Mouse (Mus musculus): ENCODE measurements around the gene Nmrk1. TPM values are rescaled to one million over a fixed set of nuclear protein-coding genes. Genes with fewer than 3 reads are reported as not detected.
A peak's percentile ranks its signal among the peaks of the same experiment; 100 is the strongest.
"Not testable (repeated sequence)": the region's sequence is repeated elsewhere in the genome, so short reads cannot be mapped to it uniquely, and the experiment has no call there.

Gene Nmrk1
- polyA plus RNA-seq (2012; ENCODE audit: insufficient read depth, low replicate concordance): 0.96 and 1.5 TPM in 2 replicates

GRCm38 (mm10) chr19:18631644-18632219 lies at the start of gene Nmrk1, which contains the start of gene Ostf1:
Gene Nmrk1 (plus strand): TSS chr19:18631950.
Gene Ostf1 (minus strand): TSS chr19:18631823.
- peak within 1 kb of the TSS; percentile 99 for H3K4me3 ChIP-seq (replicated peaks)
- H3K27me3 ChIP-seq (replicated peaks): no peaks in the 10 kb centered on the region
- TF ChIP-seq GATA1 (IDR thresholded peaks at IDR 0.05; ENCODE audit: borderline replicate concordance, low read length): no peak
- peaks cover 8% of the 10 kb centered on the region for H3K36me3 ChIP-seq (replicated peaks; ENCODE audit: low read length)
- peaks cover 4% of the 10 kb centered on the region; the same call in 1 of the 2 replicates for H3K9me3 ChIP-seq
- H3K4me1 ChIP-seq: peaks cover 39% of the 10 kb centered on the region

DNA sequence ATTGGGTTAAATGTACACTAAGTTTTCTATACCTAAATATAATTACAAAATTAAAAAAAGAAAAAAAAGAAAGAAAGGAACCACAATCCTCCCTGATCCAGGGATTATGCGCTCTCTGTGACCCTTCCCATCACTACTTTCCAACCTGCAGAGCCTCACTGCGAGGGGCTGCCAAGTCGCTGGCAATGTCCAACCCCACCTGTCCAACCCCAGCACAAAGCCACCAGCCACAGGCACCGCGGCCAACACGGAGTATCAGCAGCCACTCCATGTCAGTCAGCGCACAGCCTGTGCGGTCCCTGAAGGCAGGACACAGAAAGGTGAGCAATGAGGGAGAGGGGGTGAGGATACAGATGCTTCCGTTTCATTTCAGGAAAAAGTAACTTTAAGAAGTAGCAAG lies 49.5 kb upstream of the Nmrk1 start:
- H3K9me3 ChIP-seq: no peaks in the 10 kb centered on the region
- no peaks in the 10 kb centered on the region for H3K27me3 ChIP-seq (replicated peaks)
- H3K36me3 ChIP-seq (replicated peaks; ENCODE audit: low read length): peaks cover 82% of the 10 kb centered on the region
- H3K4me1 ChIP-seq: peaks cover 49% of the 10 kb centered on the region
- TF ChIP-seq GATA1 (IDR thresholded peaks at IDR 0.05; ENCODE audit: borderline replicate concordance, low read length) (no peak), FLI1 (IDR thresholded peaks at IDR 0.05; ENCODE audit: low read length) (no peak)
- H3K4me3 ChIP-seq (replicated peaks): no peak overlapping the region

DNA sequence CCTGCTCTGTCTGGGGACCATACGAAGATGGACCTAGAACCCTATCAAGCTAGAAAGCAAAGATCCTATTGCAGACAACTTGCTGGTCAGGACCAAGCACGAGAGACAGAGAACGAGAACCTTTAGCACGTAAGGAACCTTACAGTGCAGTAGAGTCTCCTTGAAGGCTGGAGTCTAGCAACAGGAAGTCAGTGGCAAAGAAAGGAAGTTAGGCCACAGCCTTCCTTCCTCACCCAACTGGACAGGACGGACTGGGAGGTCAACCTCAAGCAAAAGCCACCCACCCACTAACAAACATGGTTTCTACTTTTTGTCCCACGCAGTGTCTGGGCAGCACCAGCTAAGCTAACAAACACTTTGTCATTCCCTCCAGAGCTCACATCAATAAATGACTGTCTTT lies 48.9 kb upstream of the Nmrk1 start:
- Histone ChIP-seq H3K27me3 (replicated peaks) (no peaks in the 10 kb centered on the region), H3K4me3 (replicated peaks) (no peak overlapping the region), H3K4me1 (peaks cover 43% of the 10 kb centered on the region), H3K36me3 (replicated peaks; ENCODE audit: low read length) (peaks cover 88% of the 10 kb centered on the region), H3K9me3 (no peaks in the 10 kb centered on the region)
- TF ChIP-seq GATA1 (IDR thresholded peaks at IDR 0.05; ENCODE audit: borderline replicate concordance, low read length): no peak
- TF ChIP-seq FLI1 (IDR thresholded peaks at IDR 0.05; ENCODE audit: low read length): no peak

- peak overlapping the region; percentile 6 for H3K4me3 ChIP-seq (replicated peaks)
- H3K36me3 ChIP-seq (replicated peaks; ENCODE audit: low read length): peaks cover 88% of the 10 kb centered on the region
- TF ChIP-seq GATA1 (IDR thresholded peaks at IDR 0.05; ENCODE audit: borderline replicate concordance, low read length): no peak
- no peak for TF ChIP-seq FLI1 (IDR thresholded peaks at IDR 0.05; ENCODE audit: low read length)
- peaks cover 35% of the 10 kb centered on the region for H3K4me1 ChIP-seq
- no peaks in the 10 kb centered on the region for H3K9me3 ChIP-seq
- H3K27me3 ChIP-seq (replicated peaks): no peaks in the 10 kb centered on the region
Measured at GRCm38 (mm10) chr19:18583706-18584105, 48.0 kb upstream of the Nmrk1 start.

DNA sequence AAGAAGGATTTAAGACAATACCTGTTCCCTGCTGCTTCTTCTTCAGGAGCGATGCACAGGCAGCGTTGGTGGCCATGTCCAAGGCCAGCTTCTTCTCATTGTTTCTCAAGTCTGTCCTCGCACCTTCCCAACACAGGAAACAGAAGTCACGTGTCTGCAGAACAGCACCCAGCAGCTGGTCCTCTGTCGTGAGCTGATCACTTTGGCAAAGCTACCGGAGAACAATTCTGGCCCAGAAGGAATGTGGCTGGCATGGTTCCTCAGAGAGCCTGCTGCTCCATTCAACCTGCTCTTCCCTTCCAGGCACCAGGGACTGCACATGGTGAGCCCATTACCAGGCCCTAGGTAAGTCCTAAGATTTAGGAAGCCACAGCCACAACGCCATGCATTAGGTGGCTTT lies 47.1 kb upstream of the Nmrk1 start:
- Histone ChIP-seq H3K4me3 (replicated peaks) (no peak overlapping the region), H3K27me3 (replicated peaks) (no peaks in the 10 kb centered on the region), H3K9me3 (no peaks in the 10 kb centered on the region), H3K4me1 (peaks cover 33% of the 10 kb centered on the region), H3K36me3 (replicated peaks; ENCODE audit: low read length) (peaks cover 91% of the 10 kb centered on the region)
- TF ChIP-seq GATA1 (IDR thresholded peaks at IDR 0.05; ENCODE audit: borderline replicate concordance, low read length) (no peak), FLI1 (IDR thresholded peaks at IDR 0.05; ENCODE audit: low read length) (no peak)

- Histone ChIP-seq H3K27me3 (replicated peaks) (no peaks in the 10 kb centered on the region), H3K4me3 (replicated peaks) (no peak overlapping the region), H3K9me3 (no peaks in the 10 kb centered on the region), H3K36me3 (replicated peaks; ENCODE audit: low read length) (peaks cover 98% of the 10 kb centered on the region), H3K4me1 (peaks cover 45% of the 10 kb centered on the region)
- no peak for TF ChIP-seq GATA1 (IDR thresholded peaks at IDR 0.05; ENCODE audit: borderline replicate concordance, low read length)
- TF ChIP-seq FLI1 (IDR thresholded peaks at IDR 0.05; ENCODE audit: low read length): no peak
Measured at GRCm38 (mm10) chr19:18587118-18587517, 44.6 kb upstream of the Nmrk1 start.

DNA sequence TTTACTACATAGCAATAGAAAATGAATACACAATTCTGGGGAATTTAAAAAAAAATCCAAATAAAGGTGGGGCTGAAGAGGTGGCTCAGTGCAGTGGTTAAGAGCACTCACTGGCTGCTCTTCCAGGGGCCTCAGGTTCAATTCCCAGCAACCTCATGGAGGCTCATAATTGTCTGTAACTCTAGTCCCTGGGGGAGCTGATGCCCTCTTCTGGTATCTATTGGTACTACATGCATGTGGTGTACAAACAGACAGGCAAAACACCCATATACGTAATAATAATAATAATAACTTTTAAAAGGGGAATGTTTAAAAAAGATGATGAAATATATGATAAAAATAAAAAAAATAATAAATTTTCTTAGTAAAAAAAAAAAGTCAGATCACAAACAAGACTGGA lies 43.5 kb upstream of the Nmrk1 start:
- H3K36me3 ChIP-seq (replicated peaks; ENCODE audit: low read length): peaks cover 98% of the 10 kb centered on the region
- H3K27me3 ChIP-seq (replicated peaks): no peaks in the 10 kb centered on the region
- TF ChIP-seq FLI1 (IDR thresholded peaks at IDR 0.05; ENCODE audit: low read length) (no peak), GATA1 (IDR thresholded peaks at IDR 0.05; ENCODE audit: borderline replicate concordance, low read length) (no peak)
- no peaks in the 10 kb centered on the region for H3K9me3 ChIP-seq
- no peak overlapping the region for H3K4me3 ChIP-seq (replicated peaks)
- H3K4me1 ChIP-seq: peaks cover 42% of the 10 kb centered on the region

DNA sequence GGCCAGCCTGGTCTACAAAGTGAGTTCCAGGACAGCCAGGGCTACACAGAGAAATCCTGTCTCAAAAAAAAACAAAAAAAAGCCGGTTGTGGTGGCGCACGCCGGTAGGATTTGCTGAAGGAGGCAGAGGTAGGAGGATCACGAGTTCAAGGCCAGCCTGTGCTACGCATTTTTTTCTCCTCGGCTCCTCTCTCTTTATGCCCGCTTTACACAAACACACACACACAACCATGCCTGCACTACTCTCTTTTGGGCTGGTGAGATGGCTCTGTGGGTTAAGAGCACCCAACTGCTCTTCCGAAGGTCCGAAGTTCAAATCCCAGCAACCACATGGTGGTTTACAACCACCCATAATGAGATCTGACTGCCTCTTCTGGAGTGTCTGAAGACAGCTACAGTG lies 42.9 kb upstream of the Nmrk1 start:
- Histone ChIP-seq H3K4me3 (replicated peaks) (peak overlapping the region; percentile 71), H3K36me3 (replicated peaks; ENCODE audit: low read length) (peaks cover 98% of the 10 kb centered on the region), H3K4me1 (peaks cover 42% of the 10 kb centered on the region)
- not testable (repeated sequence) for H3K27me3 ChIP-seq (replicated peaks); H3K9me3 ChIP-seq

- TF ChIP-seq FLI1 (IDR thresholded peaks at IDR 0.05; ENCODE audit: low read length) (no peak), GATA1 (IDR thresholded peaks at IDR 0.05; ENCODE audit: borderline replicate concordance, low read length) (no peak)
- Histone ChIP-seq H3K9me3 (no peaks in the 10 kb centered on the region), H3K4me1 (peaks cover 41% of the 10 kb centered on the region), H3K4me3 (replicated peaks) (no peak overlapping the region), H3K36me3 (replicated peaks; ENCODE audit: low read length) (peaks cover 98% of the 10 kb centered on the region), H3K27me3 (replicated peaks) (no peaks in the 10 kb centered on the region)
Measured at GRCm38 (mm10) chr19:18589276-18589675, 42.5 kb upstream of the Nmrk1 start.

DNA sequence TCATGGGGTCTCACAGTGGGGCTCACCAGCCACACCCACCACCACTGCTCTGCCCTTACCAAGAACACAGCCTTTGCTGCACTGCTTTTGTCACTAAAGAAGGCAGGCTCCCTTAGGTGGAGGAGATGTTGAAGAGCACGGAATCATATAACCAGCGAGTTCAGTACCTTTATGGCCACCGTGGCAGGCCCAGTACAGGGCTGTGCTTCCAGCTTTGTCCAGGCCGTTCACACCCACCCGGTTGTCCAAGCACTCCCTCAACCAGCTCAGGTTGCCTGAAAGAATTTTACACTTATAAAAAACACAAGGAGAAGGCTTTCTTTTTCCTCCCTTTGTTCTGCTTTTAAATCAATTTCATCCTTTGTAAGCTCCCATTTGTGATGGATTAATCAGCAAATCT lies 41.5 kb upstream of the Nmrk1 start:
- Histone ChIP-seq H3K4me3 (replicated peaks) (no peak overlapping the region), H3K4me1 (peaks cover 41% of the 10 kb centered on the region), H3K36me3 (replicated peaks; ENCODE audit: low read length) (peaks cover 97% of the 10 kb centered on the region), H3K27me3 (replicated peaks) (no peaks in the 10 kb centered on the region), H3K9me3 (no peaks in the 10 kb centered on the region)
- TF ChIP-seq FLI1 (IDR thresholded peaks at IDR 0.05; ENCODE audit: low read length) (no peak), GATA1 (IDR thresholded peaks at IDR 0.05; ENCODE audit: borderline replicate concordance, low read length) (no peak)

GRCm38 (mm10) chr19:18590942-18591354 lies 40.8 kb upstream of the Nmrk1 start:
- peaks cover 91% of the 10 kb centered on the region for H3K36me3 ChIP-seq (replicated peaks; ENCODE audit: low read length)
- TF ChIP-seq GATA1 (IDR thresholded peaks at IDR 0.05; ENCODE audit: borderline replicate concordance, low read length) (no peak), FLI1 (IDR thresholded peaks at IDR 0.05; ENCODE audit: low read length) (no peak)
- no peaks in the 10 kb centered on the region for H3K9me3 ChIP-seq
- H3K27me3 ChIP-seq (replicated peaks): no peaks in the 10 kb centered on the region
- peaks cover 44% of the 10 kb centered on the region for H3K4me1 ChIP-seq
- peak overlapping the region; percentile 64 for H3K4me3 ChIP-seq (replicated peaks)
